Mouse (Mus musculus) embryonic facial prominence, embryonic 11.5 days (tissue): ENCODE measurements around the gene Dennd5a. TPM values are rescaled to one million over a fixed set of nuclear protein-coding genes. Genes with fewer than 3 reads are reported as not detected.

Experiments
- ATAC-seq: fragments of 200-750 bp; cut with Nextera tagmentation; replicated peaks from 2 replicates; pipeline ENCODE4 v1.8.0; 2017; ENCODE audit warnings: low read depth; ENCODE audit not compliant: insufficient number of reproducible peaks, low FRiP score, low TSS enrichment
- DNase-seq: peaks from one replicate; pipeline ENCODE4 v3.0.0-alpha.2; 2015; ENCODE audit warnings: low spot score
- H3K27ac ChIP-seq: fragments of 300-500 bp; sonication (generic); replicated peaks from 2 replicates; pipeline ENCODE4 v1.5.1; 2014; ENCODE audit warnings: mild to moderate bottlenecking, low read depth, low read length, control low read depth
- H3K27me3 ChIP-seq: fragments of 300-500 bp; sonication (generic); 2 replicates; pipeline ENCODE4 v1.6.1; 2014; ENCODE audit warnings: mild to moderate bottlenecking, low read length, moderate library complexity, mixed read lengths; ENCODE audit not compliant: control insufficient read depth, insufficient read depth
- H3K36me3 ChIP-seq: fragments of 300-500 bp; sonication (generic); replicated peaks from 2 replicates; pipeline ENCODE4 v1.6.1; 2014; ENCODE audit warnings: low read depth, mild to moderate bottlenecking, low read length, moderate library complexity, mixed read lengths; ENCODE audit not compliant: control insufficient read depth, insufficient read depth
- H3K4me1 ChIP-seq: fragments of 300-500 bp; sonication (generic); 2 replicates; pipeline ENCODE4 v1.6.1; 2014; ENCODE audit warnings: low read length, mixed read lengths; ENCODE audit not compliant: control insufficient read depth, insufficient read depth
- H3K4me2 ChIP-seq: fragments of 300-500 bp; sonication (generic); 2 replicates; pipeline ENCODE4 v1.6.1; 2014; ENCODE audit warnings: low read depth, mild to moderate bottlenecking, control low read depth, low read length, moderate library complexity
- H3K4me3 ChIP-seq: fragments of 300-500 bp; sonication (generic); 2 replicates; pipeline ENCODE4 v1.5.1; 2014; ENCODE audit warnings: low read depth, low read length, control low read depth
- H3K9ac ChIP-seq: fragments of 300-500 bp; sonication (generic); replicated peaks from 2 replicates; pipeline ENCODE4 v1.6.1; 2014; ENCODE audit warnings: mild to moderate bottlenecking, control low read depth, low read length
- H3K9me3 ChIP-seq: fragments of 300-500 bp; sonication (generic); replicated peaks from 2 replicates; pipeline ENCODE4 v1.6.1; 2016; ENCODE audit warnings: mild to moderate bottlenecking, low read length, inconsistent platforms, mixed read lengths; ENCODE audit not compliant: control insufficient read depth
- WGBS: fragments of 180-500 bp; shearing (Covaris S2); extraction: QIAGEN DNeasy Blood & Tissue Kit; methylation state at CpG from one replicate; pipeline ENCODE4 v1.1.7; 2014; 5-methylcytosine and 5-hydroxymethylcytosine counted together
- polyA plus RNA-seq: library from polyadenylated mRNA; unstranded; fragments of >200 nt; fragmentation: Nextera tagmentation; extraction: Ambion mirVana; gene quantifications from 2 replicates; pipeline ENCODE4 v1.2.1, GENCODE M21; 2014

The Dennd5a gene
- polyA plus RNA-seq, 1 experiment from 2014 or later: 48.2 TPM

DNA sequence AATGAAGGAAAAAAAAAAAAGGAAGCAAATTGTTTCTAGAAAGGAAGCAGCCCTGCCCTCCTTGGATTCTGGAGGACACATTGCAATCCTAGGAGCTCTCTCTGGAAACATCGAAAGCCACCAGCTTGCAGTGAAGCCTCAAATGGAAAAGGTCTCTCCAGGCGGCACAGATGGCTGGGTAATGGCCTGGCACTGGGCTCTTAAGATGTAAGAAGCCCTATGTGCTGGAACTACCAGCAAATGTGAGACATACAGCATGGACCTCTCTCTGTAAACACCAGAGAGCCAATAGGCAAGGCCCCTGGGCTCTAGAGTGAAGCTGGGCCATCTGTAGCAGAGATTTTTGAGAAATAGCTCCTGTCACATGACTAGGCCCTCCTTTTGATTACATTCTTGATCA, 70.0 kb downstream of the Dennd5a start:
- Histone ChIP-seq H3K4me2 (no peak overlapping the region), H3K4me3 (no peak overlapping the region), H3K27ac (no peak overlapping the region), H3K9ac (no peak overlapping the region), H3K9me3 (no peaks in the 10 kb centered on the region), H3K27me3 (no peaks in the 10 kb centered on the region), H3K36me3 (peaks cover 3% of the 10 kb centered on the region; the same call in 1 of the 2 replicates), H3K4me1 (no peaks in the 10 kb centered on the region)
- ATAC-seq (no peak), DNase-seq (no peak)
- WGBS: 88% methylated on average over 2 of the region's 2 CpGs

DNA sequence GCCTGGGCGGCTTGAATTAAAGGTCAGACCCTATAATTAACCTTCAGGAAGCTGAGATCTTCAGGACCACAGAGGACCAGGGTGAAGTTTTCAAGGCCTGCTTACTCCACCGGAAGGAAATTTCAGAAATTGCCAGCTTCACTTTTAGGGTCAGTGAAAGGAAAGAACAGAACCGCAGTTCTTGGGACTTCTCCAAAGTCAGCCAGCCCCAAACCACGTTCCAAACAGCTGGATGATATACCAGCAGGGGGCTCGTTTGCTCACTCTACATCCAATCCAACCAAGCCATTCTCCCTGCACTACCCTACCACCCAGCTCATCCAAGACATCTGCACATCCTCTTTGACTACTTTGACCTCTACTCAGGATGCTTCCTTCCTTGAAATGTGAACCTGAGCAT, 71.0 kb downstream of the Dennd5a start:
- Histone ChIP-seq H3K4me3 (no peak overlapping the region), H3K36me3 (no peaks in the 10 kb centered on the region; the same call in 1 of the 2 replicates), H3K9ac (no peak overlapping the region), H3K9me3 (no peaks in the 10 kb centered on the region), H3K27me3 (no peaks in the 10 kb centered on the region), H3K27ac (no peak overlapping the region), H3K4me1 (no peaks in the 10 kb centered on the region), H3K4me2 (no peak overlapping the region)
- ATAC-seq: no peak
- WGBS: 64% methylated on average over 5 of the region's 5 CpGs
- no peak for DNase-seq

DNA sequence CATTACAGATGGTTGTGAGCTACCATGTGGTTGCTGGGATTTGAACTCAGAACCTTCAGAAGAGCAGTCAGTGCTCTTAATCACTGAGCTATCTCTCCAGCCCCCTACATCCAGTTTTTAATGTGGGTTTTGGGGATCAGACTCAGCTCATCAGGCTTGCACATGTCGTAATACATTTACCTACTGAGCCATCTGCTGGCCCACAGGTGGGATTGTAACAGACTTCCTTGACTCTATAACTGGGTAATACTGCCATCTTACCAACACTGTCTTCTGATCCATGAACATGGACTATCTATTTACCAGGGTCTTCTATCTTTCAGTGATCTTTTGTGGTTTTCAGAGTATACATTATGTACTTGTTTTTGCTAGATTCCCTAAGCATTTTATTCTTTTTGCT, 74.0 kb downstream of the Dennd5a start:
- H3K27ac ChIP-seq: no peak overlapping the region
- no peaks in the 10 kb centered on the region for H3K4me1 ChIP-seq
- H3K9ac ChIP-seq: no peak overlapping the region
- no peak overlapping the region for H3K4me3 ChIP-seq
- ATAC-seq: no peak
- H3K9me3 ChIP-seq: no peaks in the 10 kb centered on the region
- no peaks in the 10 kb centered on the region for H3K36me3 ChIP-seq
- WGBS: 92% methylated on average over 1 of the region's 1 CpGs
- no peak for DNase-seq
- no peaks in the 10 kb centered on the region for H3K27me3 ChIP-seq
- no peak overlapping the region for H3K4me2 ChIP-seq

DNA sequence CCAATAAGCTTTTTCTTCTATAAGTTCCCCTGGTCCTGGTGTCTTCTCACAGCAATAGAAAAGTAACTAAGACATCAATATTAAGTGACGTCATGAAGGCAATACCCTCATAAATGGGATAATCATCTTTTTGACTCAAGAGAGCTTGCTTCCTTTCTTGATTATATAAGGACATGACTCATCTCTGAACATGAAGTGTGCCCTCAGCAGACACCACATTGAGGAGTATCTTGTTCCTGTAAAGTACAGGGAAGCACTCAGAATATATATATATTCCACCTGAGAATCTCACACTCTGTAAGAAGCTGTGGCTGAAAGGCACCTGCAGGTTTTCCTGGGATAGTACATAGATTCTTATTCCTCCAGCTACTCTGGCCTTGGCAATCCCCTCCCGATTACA, 77.7 kb downstream of the Dennd5a start:
- Histone ChIP-seq H3K4me1 (no peaks in the 10 kb centered on the region), H3K9ac (no peak overlapping the region), H3K4me3 (no peak overlapping the region), H3K27ac (no peak overlapping the region), H3K36me3 (no peaks in the 10 kb centered on the region), H3K4me2 (no peak overlapping the region), H3K27me3 (no peaks in the 10 kb centered on the region), H3K9me3 (no peaks in the 10 kb centered on the region)
- no peak for DNase-seq
- 94% methylated on average over 2 of the region's 2 CpGs for WGBS
- no peak for ATAC-seq

DNA sequence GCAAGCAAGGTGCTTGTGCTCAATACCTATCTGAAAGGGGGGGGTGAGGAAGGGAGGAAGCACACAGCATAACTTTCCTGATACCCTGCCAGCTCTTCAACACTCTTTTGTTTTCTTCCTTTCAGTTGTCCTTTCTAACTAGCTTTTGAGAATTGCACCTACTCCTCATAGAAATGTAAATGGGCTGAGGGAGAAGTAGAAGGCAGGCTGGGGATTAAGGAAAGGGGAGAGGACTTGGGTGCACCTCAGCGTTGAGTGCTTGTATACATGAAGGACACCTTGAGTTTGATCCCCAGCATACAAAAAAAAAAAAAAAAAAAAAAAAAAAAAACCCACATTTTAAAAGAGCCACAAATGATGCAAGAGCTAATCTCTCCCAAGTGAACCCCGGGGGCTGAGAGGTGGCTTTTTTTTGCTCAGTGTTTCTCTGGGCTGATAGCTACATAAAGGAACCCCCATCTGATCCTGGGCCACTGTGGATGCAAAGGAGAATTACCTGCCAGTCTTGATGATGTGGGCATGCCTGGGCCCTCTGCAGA, 78.6 kb downstream of the Dennd5a start:
- WGBS: 43% methylated on average over 2 of the region's 2 CpGs

DNA sequence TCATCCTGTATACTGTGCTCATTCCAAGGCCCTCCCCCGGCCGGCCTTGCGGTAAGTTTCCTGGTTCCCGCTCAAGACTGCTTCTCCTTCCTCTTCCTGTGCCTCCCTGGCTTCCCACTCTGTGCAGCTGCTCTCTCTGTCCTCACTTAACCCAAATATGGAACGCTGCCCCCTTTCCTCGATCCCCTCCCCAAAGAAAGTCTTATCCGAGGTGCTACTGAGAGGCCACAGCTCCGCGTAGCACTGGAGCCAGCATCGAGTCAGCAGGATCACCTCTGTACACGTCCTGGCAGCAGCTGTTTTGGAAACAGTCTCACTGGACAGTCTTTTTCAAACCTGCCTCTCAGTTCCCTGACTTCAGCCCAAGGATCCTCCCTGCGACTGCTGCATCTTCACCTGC, 81.1 kb downstream of the Dennd5a start:
- H3K4me1 ChIP-seq: no peaks in the 10 kb centered on the region
- H3K9me3 ChIP-seq: no peaks in the 10 kb centered on the region
- ATAC-seq (no peak), DNase-seq (no peak)
- no peak overlapping the region for H3K9ac ChIP-seq
- H3K27me3 ChIP-seq: no peaks in the 10 kb centered on the region
- H3K27ac ChIP-seq: no peak overlapping the region
- H3K4me3 ChIP-seq: no peak overlapping the region
- H3K36me3 ChIP-seq: no peaks in the 10 kb centered on the region
- 55% methylated on average over 12 of the region's 12 CpGs for WGBS
- no peak overlapping the region for H3K4me2 ChIP-seq

More for the DNA sequence above, 78.6 kb downstream of the Dennd5a start:
- Histone ChIP-seq H3K27me3 (no peaks in the 10 kb centered on the region), H3K4me2 (no peak overlapping the region), H3K36me3 (no peaks in the 10 kb centered on the region), H3K4me3 (no peak overlapping the region), H3K4me1 (no peaks in the 10 kb centered on the region), H3K9me3 (no peaks in the 10 kb centered on the region), H3K27ac (no peak overlapping the region), H3K9ac (no peak overlapping the region)
- DNase-seq (no peak), ATAC-seq (no peak)

DNA sequence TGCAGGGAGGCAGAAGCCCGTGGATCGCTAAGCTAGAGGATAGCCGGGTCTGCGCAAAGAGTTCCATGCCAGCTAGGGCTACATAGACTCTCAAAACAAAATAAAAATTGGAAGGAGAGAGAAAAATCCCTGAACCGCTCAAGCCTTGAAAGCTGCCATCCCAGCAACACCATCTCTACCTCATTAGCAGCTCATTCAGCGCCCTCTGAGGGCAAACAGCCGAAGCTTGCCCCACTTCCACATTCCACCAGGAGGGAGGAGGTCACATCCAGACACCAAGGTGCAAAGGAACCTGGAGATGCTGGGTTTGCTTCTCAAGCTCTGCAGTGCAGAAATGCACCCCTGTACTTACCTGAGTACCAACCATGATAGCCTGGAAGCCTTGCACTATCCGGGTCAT, 84.2 kb downstream of the Dennd5a start:
- Histone ChIP-seq H3K27me3 (no peaks in the 10 kb centered on the region), H3K4me3 (no peak overlapping the region), H3K27ac (no peak overlapping the region), H3K9ac (no peak overlapping the region), H3K4me2 (no peak overlapping the region), H3K4me1 (no peaks in the 10 kb centered on the region), H3K36me3 (no peaks in the 10 kb centered on the region), H3K9me3 (no peaks in the 10 kb centered on the region)
- DNase-seq (no peak), ATAC-seq (no peak)
- WGBS: 72% methylated on average over 8 of the region's 8 CpGs

DNA sequence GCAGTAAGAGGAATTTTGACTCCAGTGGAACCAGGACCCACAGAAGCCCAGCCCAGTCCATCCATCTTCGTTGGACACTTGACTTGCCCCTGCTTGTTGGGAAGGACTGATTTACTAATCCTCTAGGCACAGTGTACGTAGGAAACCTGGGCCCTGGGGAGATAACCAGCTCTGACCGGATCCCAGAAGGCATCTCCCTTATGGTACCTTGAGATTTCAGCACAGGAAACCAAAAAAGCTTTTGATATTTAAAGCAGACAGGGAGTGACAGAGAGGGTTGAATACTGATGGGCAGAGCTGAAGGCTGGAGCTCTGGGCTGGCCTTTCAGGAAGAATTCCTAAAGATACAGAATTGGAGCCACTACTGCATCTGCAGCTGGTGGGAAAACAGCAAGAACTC, 84.7 kb downstream of the Dennd5a start:
- ATAC-seq: no peak
- Histone ChIP-seq H3K27ac (no peak overlapping the region), H3K4me2 (no peak overlapping the region), H3K4me3 (no peak overlapping the region), H3K9me3 (no peaks in the 10 kb centered on the region), H3K9ac (no peak overlapping the region), H3K36me3 (no peaks in the 10 kb centered on the region), H3K27me3 (no peaks in the 10 kb centered on the region), H3K4me1 (no peaks in the 10 kb centered on the region)
- DNase-seq: no peak
- WGBS: 60% methylated on average over 3 of the region's 3 CpGs
